Mouse (Mus musculus): ENCODE measurements around the gene Acvr2a.

GRCm38 (mm10) chr2:48833884-48834450 is 20.1 kb downstream of the Acvr2a start:
- TF ChIP-seq CTCF (IDR thresholded peaks at IDR 0.05; ENCODE audit: control insufficient read depth, insufficient read depth, insufficient read length), result no peak
- TF ChIP-seq USF1 (IDR thresholded peaks at IDR 0.05; ENCODE audit: low read depth), result no peak
